Mouse (Mus musculus) heart, postnatal 0 days (tissue): ENCODE results near the gene 4933430I17Rik.

ENCODE experiments used
- CTCF ChIP-seq: IDR thresholded peaks from 2 replicates; pipeline ENCODE4 v1.5.1; 2016; ENCODE audit warnings: antibody characterized with exemption, control low read depth, low read depth
- EP300 ChIP-seq: IDR thresholded peaks from 2 replicates; pipeline ENCODE4 v1.6.1; 2016; ENCODE audit warnings: antibody characterized with exemption, low read depth

DNA sequence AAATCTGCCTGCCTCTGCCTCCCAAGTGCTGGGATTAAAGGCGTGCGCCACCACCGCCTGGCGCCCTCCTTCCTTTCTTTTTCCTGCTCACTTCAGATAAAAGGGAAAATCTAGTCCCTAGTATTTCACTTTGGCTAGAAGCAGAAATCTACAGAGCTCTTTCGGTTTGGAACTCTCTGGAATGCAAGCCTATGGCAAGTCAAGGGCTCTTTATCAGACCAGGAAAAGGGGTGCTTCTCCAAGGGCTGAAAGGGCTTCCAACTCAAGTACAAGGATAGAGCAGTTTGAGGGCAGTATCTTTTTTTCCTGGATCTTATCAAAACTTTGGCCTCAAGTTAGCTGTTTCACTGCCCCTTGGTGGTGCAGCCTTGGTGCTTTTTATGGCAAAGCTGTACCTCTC lies 44.4 kb downstream of the 4933430I17Rik start:
- TF ChIP-seq CTCF = no peak
- TF ChIP-seq EP300 = no peak
